Mouse (Mus musculus): ENCODE data around the gene Hbb-y. TPM values are rescaled to one million over a fixed set of nuclear protein-coding genes. Genes with fewer than 3 reads are reported as not detected.

Gene Hbb-y
- total and polyA plus RNA-seq, 3 experiments: 0.11 TPM; not detected in 2

DNA sequence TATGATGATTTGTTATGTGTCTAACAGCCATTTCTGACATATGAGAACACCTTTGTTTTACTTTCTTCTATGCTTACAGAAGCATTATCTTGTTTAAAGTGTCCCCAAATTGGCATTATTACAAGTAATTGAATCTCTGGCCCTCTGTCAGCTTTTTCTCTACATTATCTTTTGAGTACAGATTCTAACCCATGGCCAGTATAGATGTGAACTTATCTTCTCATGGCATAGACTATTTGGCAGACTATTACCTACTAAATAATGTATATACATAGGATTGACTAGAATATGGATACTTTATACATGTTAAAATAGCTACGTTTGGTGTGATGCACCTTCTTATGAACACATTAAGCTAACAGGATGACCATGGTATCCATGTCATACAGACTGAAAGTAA, 1.7 kb upstream of the Hbb-y start:
- H3K4me3 ChIP-seq (ENCODE audit: control insufficient read depth in 1 of 2, insufficient read depth in 1 of 2, low read depth in 2 of 2, low read length in 2 of 2): no peak overlapping the region
- H3K9me3 ChIP-seq (replicated peaks; ENCODE audit: insufficient read depth, low read length): no peaks in the 10 kb centered on the region
- H3K36me3 ChIP-seq (ENCODE audit: control insufficient read depth in 1 of 2, insufficient read depth in 2 of 2, low read length in 2 of 2): peaks cover 0 to 24% of the 10 kb centered on the region in 2 experiments; a peak in 2 of 4 replicates
- H3K27me3 ChIP-seq (ENCODE audit: control insufficient read depth in 1 of 2, insufficient read depth in 2 of 2, low read length in 2 of 2): no peaks in the 10 kb centered on the region
- DNase-seq (ENCODE audit: low read depth, low spot score): peak; percentile 70
- peaks cover 9 to 24% of the 10 kb centered on the region in 2 experiments for H3K4me1 ChIP-seq (ENCODE audit: control insufficient read depth in 1 of 2, insufficient read depth in 2 of 2, low read length in 2 of 2)
- no peak overlapping the region for H3K27ac ChIP-seq (ENCODE audit: control insufficient read depth, low read depth, low read length)
- no peak overlapping the region for H3K9ac ChIP-seq (ENCODE audit: control insufficient read depth, low read depth, low read length, poor library complexity, severe bottlenecking)
- no peaks in the 10 kb centered on the region for H3K79me2 ChIP-seq (ENCODE audit: control insufficient read depth, insufficient read depth, low read length, poor library complexity)
- no peak for TF ChIP-seq CTCF (IDR thresholded peaks at IDR 0.05 in 2 of 3, conservative IDR thresholded peaks at IDR 0.05 in 1 of 3; ENCODE audit: control insufficient read depth in 1 of 3, insufficient read depth in 1 of 3, low read depth in 2 of 3, low read length in 3 of 3, poor library complexity in 1 of 3, severe bottlenecking in 1 of 3)
- no peak for TF ChIP-seq USF2 (IDR thresholded peaks at IDR 0.05; ENCODE audit: borderline replicate concordance in 1 of 2, insufficient read depth in 1 of 2, low read depth in 1 of 2, low read length in 2 of 2)
- TF ChIP-seq MAZ (IDR thresholded peaks at IDR 0.05; ENCODE audit: low read depth, low read length): no peak
- TF ChIP-seq ZMIZ1 (IDR thresholded peaks at IDR 0.05; ENCODE audit: low read depth, low read length): no peak
- TF ChIP-seq CHD1 (IDR thresholded peaks at IDR 0.05; ENCODE audit: low read depth, low read length): no peak
- TF ChIP-seq TAL1 (IDR thresholded peaks at IDR 0.05; ENCODE audit: low read length): peak; percentile 71
- no peak for TF ChIP-seq E2F4 (IDR thresholded peaks at IDR 0.05; ENCODE audit: borderline replicate concordance, low read depth, low read length)
- peak; percentile 67; the same call in 1 of the 2 replicates for TF ChIP-seq MAFK (IDR thresholded peaks at IDR 0.05; ENCODE audit: borderline replicate concordance, low read depth, low read length)
- 0 out of 2 replicates have a peak, but pooled peaks have one; percentile 35 for TF ChIP-seq MYC (IDR thresholded peaks at IDR 0.05; ENCODE audit: low read depth, low read length)
- TF ChIP-seq ZKSCAN1 (IDR thresholded peaks at IDR 0.05; ENCODE audit: low read depth, low read length): no peak
- no peak for TF ChIP-seq RAD21 (IDR thresholded peaks at IDR 0.05; ENCODE audit: low read depth, low read length)
- TF ChIP-seq MEF2A (IDR thresholded peaks at IDR 0.05; ENCODE audit: extremely low read depth, insufficient replicate concordance, low read depth, low read length, poor library complexity, severe bottlenecking): peak; percentile 44; the same call in 1 of the 2 replicates
- no peak for TF ChIP-seq USF1 (IDR thresholded peaks at IDR 0.05; ENCODE audit: low read depth, low read length)
- TF ChIP-seq KAT2A (conservative IDR thresholded peaks at IDR 0.05; ENCODE audit: low read depth, low read length): peak; percentile 23; the same call in 1 of the 2 replicates
- TF ChIP-seq NELFE (IDR thresholded peaks at IDR 0.05; ENCODE audit: low read depth, low read length): no peak
- TF ChIP-seq GATA1 (IDR thresholded peaks at IDR 0.05; ENCODE audit: low read depth, low read length): peak; percentile 86
- no peak for TF ChIP-seq ZNF384 (IDR thresholded peaks at IDR 0.05; ENCODE audit: low read depth, low read length)
- TF ChIP-seq ZC3H11A (IDR thresholded peaks at IDR 0.05; ENCODE audit: low read depth, low read length): no peak
- TF ChIP-seq SIN3A (IDR thresholded peaks at IDR 0.05; ENCODE audit: low read length): no peak
- TF ChIP-seq TBP (IDR thresholded peaks at IDR 0.05; ENCODE audit: low read depth, low read length): no peak
- TF ChIP-seq BHLHE40 (IDR thresholded peaks at IDR 0.05; ENCODE audit: borderline replicate concordance, low read depth, low read length): no peak
- TF ChIP-seq RCOR1 (IDR thresholded peaks at IDR 0.05; ENCODE audit: low read depth, low read length): peak; percentile 98
- TF ChIP-seq MXI1 (IDR thresholded peaks at IDR 0.05; ENCODE audit: low read depth, low read length): no peak
- no peak for TF ChIP-seq CHD2 (IDR thresholded peaks at IDR 0.05; ENCODE audit: low read length)
- TF ChIP-seq TCF12 (IDR thresholded peaks at IDR 0.05; ENCODE audit: low read depth, low read length): peak; percentile 95
- TF ChIP-seq MYB (IDR thresholded peaks at IDR 0.05; ENCODE audit: low read depth, low read length): no peak
- no peak for TF ChIP-seq POLR2A (IDR thresholded peaks at IDR 0.05; ENCODE audit: control insufficient read depth in 1 of 2, insufficient read depth in 1 of 2, low read depth in 1 of 2, low read length in 2 of 2, poor library complexity in 1 of 2)
- no peak for TF ChIP-seq NRF1 (IDR thresholded peaks at IDR 0.05; ENCODE audit: insufficient read depth, low read depth, low read length, poor library complexity, severe bottlenecking)
- no peak for TF ChIP-seq GABPA (IDR thresholded peaks at IDR 0.05; ENCODE audit: low read depth, low read length)
- TF ChIP-seq POLR2AphosphoS2 (IDR thresholded peaks at IDR 0.05; ENCODE audit: low read length): no peak
- TF ChIP-seq MAX (IDR thresholded peaks at IDR 0.05; ENCODE audit: low read length): no peak
- no peak for TF ChIP-seq HCFC1 (IDR thresholded peaks at IDR 0.05; ENCODE audit: low read depth, low read length)
- no peak for TF ChIP-seq JUND (IDR thresholded peaks at IDR 0.05; ENCODE audit: low read depth, low read length)
- TF ChIP-seq SMC3 (IDR thresholded peaks at IDR 0.05; ENCODE audit: low read depth, low read length): no peak
- TF ChIP-seq EP300 (IDR thresholded peaks at IDR 0.05; ENCODE audit: low read depth in 1 of 2, low read length in 2 of 2): peak; percentile 89 to 91
- TF ChIP-seq ELF1 (IDR thresholded peaks at IDR 0.05; ENCODE audit: low read depth, low read length): no peak
- TF ChIP-seq UBTF (IDR thresholded peaks at IDR 0.05; ENCODE audit: borderline replicate concordance, insufficient read depth, low read depth, low read length): no peak
- TF ChIP-seq ETS1 (IDR thresholded peaks at IDR 0.05; ENCODE audit: low read depth, low read length): peak; percentile 89

All from MEL (cell line).